Mouse (Mus musculus) liver, embryonic 15.5 days (tissue): Measurements from ENCODE around the gene Cpeb2. TPM values are rescaled to one million over a fixed set of nuclear protein-coding genes. Genes with fewer than 3 reads are reported as not detected.

Experiments
- ATAC-seq: fragments of 200-750 bp; cut with Nextera tagmentation; 2 replicates; pipeline ENCODE4 v1.8.0; 2017; ENCODE audit warnings: moderate number of reproducible peaks, mild to moderate bottlenecking, moderate library complexity; ENCODE audit not compliant: insufficient read depth
- H3K27ac ChIP-seq: fragments of 300-500 bp; sonication (generic); replicated peaks from 2 replicates; pipeline ENCODE4 v1.5.1; 2015; ENCODE audit warnings: mild to moderate bottlenecking, inconsistent platforms
- H3K27me3 ChIP-seq: fragments of 300-500 bp; sonication (generic); 2 replicates; pipeline ENCODE4 v1.6.1; 2015; ENCODE audit warnings: mild to moderate bottlenecking, inconsistent platforms
- H3K36me3 ChIP-seq: fragments of 300-500 bp; sonication (generic); replicated peaks from 2 replicates; pipeline ENCODE4 v1.6.1; 2015; ENCODE audit warnings: moderate library complexity, mild to moderate bottlenecking, inconsistent platforms
- H3K4me1 ChIP-seq: fragments of 300-500 bp; sonication (generic); replicated peaks from 2 replicates; pipeline ENCODE4 v1.6.1; 2015; ENCODE audit warnings: inconsistent platforms
- H3K4me2 ChIP-seq: fragments of 300-500 bp; sonication (generic); 2 replicates; pipeline ENCODE4 v1.6.1; 2015; ENCODE audit warnings: moderate library complexity, mild to moderate bottlenecking, inconsistent platforms
- H3K4me3 ChIP-seq: fragments of 300-500 bp; sonication (generic); replicated peaks from 2 replicates; pipeline ENCODE4 v1.5.1; 2015; ENCODE audit warnings: mild to moderate bottlenecking, inconsistent platforms
- H3K9ac ChIP-seq: fragments of 300-500 bp; sonication (generic); 2 replicates; pipeline ENCODE4 v1.6.1; 2015; ENCODE audit warnings: moderate library complexity, mild to moderate bottlenecking, inconsistent platforms
- H3K9me3 ChIP-seq: fragments of 300-500 bp; sonication (generic); replicated peaks from 2 replicates; pipeline ENCODE4 v1.6.1; 2016; ENCODE audit warnings: inconsistent platforms
- WGBS: fragments of 180-500 bp; shearing (Covaris S2); methylation state at CpG from one replicate; pipeline ENCODE4 v1.1.7; 2015; ENCODE audit warnings: mixed read lengths; ENCODE audit not compliant: insufficient replicate concordance; 5-methylcytosine and 5-hydroxymethylcytosine counted together
- polyA plus RNA-seq: library from polyadenylated mRNA; unstranded; fragments of >200 nt; fragmentation: Nextera tagmentation; extraction: Ambion mirVana; gene quantifications from 2 replicates; pipeline ENCODE4 v1.2.1, GENCODE M21; 2015

Gene Cpeb2
- polyA plus RNA-seq, 1 experiment from 2014 or later: 1.0 TPM

DNA sequence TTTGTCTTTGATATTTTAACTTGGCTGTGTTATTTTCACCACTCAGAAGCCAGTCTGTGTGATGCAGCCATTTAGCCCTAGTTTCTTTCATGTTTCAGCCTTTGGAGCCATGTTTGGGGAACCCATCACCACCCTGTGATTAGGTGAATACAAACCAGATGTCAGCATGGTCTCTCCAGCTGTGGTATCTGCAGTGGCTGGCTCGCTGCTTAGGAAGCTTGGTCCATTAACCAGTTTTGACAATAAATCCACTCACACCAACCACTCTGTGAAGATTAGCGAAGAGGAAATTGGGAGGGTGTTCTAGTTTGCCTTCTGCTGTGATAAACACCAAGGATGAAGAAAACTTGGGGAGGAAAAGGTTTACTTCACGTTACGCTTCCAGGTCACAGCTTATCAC lies 92.6 kb downstream of the Cpeb2 start:
- WGBS: 52% methylated on average over 4 of the region's 4 CpGs
- Histone ChIP-seq H3K4me2 (no peak overlapping the region), H3K27ac (no peak overlapping the region), H3K4me3 (no peak overlapping the region), H3K36me3 (no peaks in the 10 kb centered on the region), H3K4me1 (no peaks in the 10 kb centered on the region), H3K27me3 (no peaks in the 10 kb centered on the region), H3K9me3 (no peaks in the 10 kb centered on the region), H3K9ac (no peak overlapping the region)
- no peak for ATAC-seq

GRCm38 (mm10) chr5:43328579-43328978 lies 95.6 kb downstream of the Cpeb2 start:
- no peaks in the 10 kb centered on the region for H3K36me3 ChIP-seq
- H3K4me3 ChIP-seq: no peak overlapping the region
- H3K27me3 ChIP-seq: no peaks in the 10 kb centered on the region
- no peak overlapping the region for H3K4me2 ChIP-seq
- H3K4me1 ChIP-seq: no peaks in the 10 kb centered on the region
- no peak for ATAC-seq
- no peak overlapping the region for H3K27ac ChIP-seq
- WGBS: 43% methylated on average over 4 of the region's 4 CpGs
- H3K9ac ChIP-seq: no peak overlapping the region
- no peaks in the 10 kb centered on the region for H3K9me3 ChIP-seq

- Histone ChIP-seq H3K27ac (no peak overlapping the region), H3K4me2 (no peak overlapping the region), H3K4me3 (no peak overlapping the region), H3K27me3 (no peaks in the 10 kb centered on the region), H3K36me3 (no peaks in the 10 kb centered on the region), H3K9ac (no peak overlapping the region), H3K9me3 (no peaks in the 10 kb centered on the region), H3K4me1 (no peaks in the 10 kb centered on the region)
- ATAC-seq: no peak
- 55% methylated on average over 3 of the region's 3 CpGs for WGBS
Observed at GRCm38 (mm10) chr5:43330260-43330659, 97.3 kb downstream of the Cpeb2 start.

- ATAC-seq: no peak
Observed at GRCm38 (mm10) chr5:43334469-43334868, 101.5 kb downstream of the Cpeb2 start.

GRCm38 (mm10) chr5:43337212-43337611 lies 104.2 kb downstream of the Cpeb2 start:
- H3K4me3 ChIP-seq: no peak overlapping the region
- no peaks in the 10 kb centered on the region for H3K4me1 ChIP-seq
- no peak overlapping the region for H3K27ac ChIP-seq
- no peaks in the 10 kb centered on the region for H3K27me3 ChIP-seq
- 52% methylated on average over 1 of the region's 1 CpGs for WGBS
- H3K36me3 ChIP-seq: no peaks in the 10 kb centered on the region
- no peak for ATAC-seq
- H3K4me2 ChIP-seq: no peak overlapping the region
- H3K9ac ChIP-seq: no peak overlapping the region
- H3K9me3 ChIP-seq: no peaks in the 10 kb centered on the region

More at GRCm38 (mm10) chr5:43334469-43334868, 101.5 kb downstream of the Cpeb2 start:
- 44% methylated on average over 2 of the region's 2 CpGs for WGBS
- Histone ChIP-seq H3K27me3 (no peaks in the 10 kb centered on the region), H3K36me3 (no peaks in the 10 kb centered on the region), H3K27ac (no peak overlapping the region), H3K9me3 (no peaks in the 10 kb centered on the region), H3K4me1 (no peaks in the 10 kb centered on the region), H3K4me3 (no peak overlapping the region), H3K4me2 (no peak overlapping the region), H3K9ac (no peak overlapping the region)

DNA sequence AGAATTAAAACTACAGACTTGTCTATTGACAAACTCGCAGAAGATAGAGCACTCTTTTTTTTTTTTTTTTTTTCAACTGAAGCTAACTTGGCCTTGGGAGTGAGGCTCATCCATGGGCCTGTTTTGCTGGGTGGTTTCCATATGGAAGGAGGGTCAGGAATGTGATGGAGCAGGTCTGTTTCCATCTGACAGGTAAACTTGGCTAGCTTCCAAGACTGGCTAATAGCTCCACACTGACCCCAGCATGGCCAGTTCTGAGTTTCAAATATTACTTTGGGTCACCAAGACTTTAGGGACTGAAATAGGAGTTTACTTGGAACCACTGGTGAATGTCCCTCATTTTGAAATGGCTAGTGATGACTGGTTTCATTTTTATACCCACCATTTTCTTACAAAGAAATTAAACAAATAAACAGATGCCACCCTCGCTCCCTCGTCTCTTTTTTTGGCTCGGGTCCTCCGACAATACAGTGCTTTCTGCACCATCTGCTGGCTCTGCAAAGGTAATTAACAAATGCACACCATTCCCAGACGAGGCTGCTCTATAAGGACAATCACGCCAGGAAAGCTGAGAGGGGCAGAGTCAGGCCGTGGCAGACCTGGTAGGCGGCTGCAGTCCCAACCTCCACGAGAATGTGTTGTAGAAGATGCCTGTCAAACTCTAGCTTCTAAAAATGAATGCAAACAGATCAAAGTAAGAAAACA lies 106.0 kb downstream of the Cpeb2 start:
- Histone ChIP-seq H3K27ac (no peak overlapping the region), H3K9me3 (no peaks in the 10 kb centered on the region), H3K4me1 (no peaks in the 10 kb centered on the region), H3K36me3 (no peaks in the 10 kb centered on the region), H3K4me2 (no peak overlapping the region), H3K4me3 (no peak overlapping the region), H3K9ac (no peak overlapping the region), H3K27me3 (no peaks in the 10 kb centered on the region)
- WGBS: 59% methylated on average over 10 of the region's 10 CpGs
- ATAC-seq: no peak
